Mouse (Mus musculus) neural tube, embryonic 11.5 days (tissue): ENCODE data around the gene 3110082J24Rik. TPM values are rescaled to one million over a fixed set of nuclear protein-coding genes. Genes with fewer than 3 reads are reported as not detected.

Source experiments
- ATAC-seq: fragments of 200-750 bp; cut with Nextera tagmentation; 2 replicates; pipeline ENCODE4 v1.8.0; 2017; ENCODE audit warnings: moderate number of reproducible peaks, mild to moderate bottlenecking, moderate TSS enrichment, moderate library complexity; ENCODE audit not compliant: insufficient read depth, low FRiP score, low TSS enrichment
- DNase-seq: peaks from one replicate; pipeline ENCODE4 v3.0.0-alpha.2; 2015; ENCODE audit warnings: low spot score
- H3K27ac ChIP-seq: fragments of 300-500 bp; sonication (generic); 2 replicates; pipeline ENCODE4 v1.5.1; 2014; ENCODE audit warnings: low read depth, mild to moderate bottlenecking, low read length
- H3K27me3 ChIP-seq: fragments of 300-500 bp; sonication (generic); 2 replicates; pipeline ENCODE4 v1.6.1; 2014; ENCODE audit warnings: mild to moderate bottlenecking, low read length, mixed read lengths; ENCODE audit not compliant: control insufficient read depth, insufficient read depth
- H3K36me3 ChIP-seq: fragments of 300-500 bp; sonication (generic); 2 replicates; pipeline ENCODE4 v1.6.1; 2014; ENCODE audit warnings: mild to moderate bottlenecking, low read length, moderate library complexity, mixed read lengths; ENCODE audit not compliant: control insufficient read depth, insufficient read depth
- H3K4me1 ChIP-seq: fragments of 300-500 bp; sonication (generic); 2 replicates; pipeline ENCODE4 v1.6.1; 2014; ENCODE audit warnings: low read length, mixed read lengths; ENCODE audit not compliant: control insufficient read depth, insufficient read depth
- H3K4me2 ChIP-seq: fragments of 300-500 bp; sonication (generic); 2 replicates; pipeline ENCODE4 v1.6.1; 2014; ENCODE audit warnings: low read depth, mild to moderate bottlenecking, moderate library complexity
- H3K4me3 ChIP-seq: fragments of 300-500 bp; sonication (generic); 2 replicates; pipeline ENCODE4 v1.5.1; 2014; ENCODE audit warnings: low read depth, low read length
- H3K9ac ChIP-seq: fragments of 300-500 bp; sonication (generic); 2 replicates; pipeline ENCODE4 v1.6.1; 2014; ENCODE audit warnings: mild to moderate bottlenecking, low read length
- H3K9me3 ChIP-seq: fragments of 300-500 bp; sonication (generic); 2 replicates; pipeline ENCODE4 v1.6.1; 2016; ENCODE audit warnings: low read length; ENCODE audit not compliant: control insufficient read depth
- WGBS: fragments of 180-500 bp; shearing (Covaris S2); extraction: QIAGEN DNeasy Blood & Tissue Kit; methylation state at CpG from one replicate; pipeline ENCODE4 v1.1.7; 2014; 5-methylcytosine and 5-hydroxymethylcytosine counted together
- polyA plus RNA-seq: library from polyadenylated mRNA; unstranded; fragments of >200 nt; fragmentation: Nextera tagmentation; extraction: Ambion mirVana; gene quantifications from 2 replicates; pipeline ENCODE4 v1.2.1, GENCODE M21; 2014

Gene 3110082J24Rik
- polyA plus RNA-seq, 1 experiment from 2014 or later: 2.1 TPM

GRCm38 (mm10) chr5:30112533-30113068 lies 6.7 kb upstream of the 3110082J24Rik start:
- Histone ChIP-seq H3K4me2 (no peak overlapping the region), H3K4me3 (no peak overlapping the region), H3K27ac (no peak overlapping the region), H3K36me3 (0 out of 2 replicates have a peak, but pooled peaks cover 2% of the 10 kb centered on the region), H3K27me3 (peaks cover 16% of the 10 kb centered on the region), H3K9me3 (no peaks in the 10 kb centered on the region), H3K9ac (no peak overlapping the region), H3K4me1 (peaks cover 28% of the 10 kb centered on the region)
- no peak for DNase-seq
- 85% methylated on average over 3 of the region's 3 CpGs for WGBS
- no peak for ATAC-seq

- Histone ChIP-seq H3K27ac (no peak overlapping the region), H3K4me1 (peaks cover 36% of the 10 kb centered on the region), H3K9ac (no peak overlapping the region), H3K4me2 (peak overlapping the region; percentile 40), H3K9me3 (no peaks in the 10 kb centered on the region), H3K36me3 (no peaks in the 10 kb centered on the region), H3K27me3 (peaks cover 17% of the 10 kb centered on the region), H3K4me3 (no peak overlapping the region)
- WGBS: 72% methylated on average over 3 of the region's 3 CpGs
- no peak for ATAC-seq
- DNase-seq: no peak
Observed at GRCm38 (mm10) chr5:30111771-30112170, 5.9 kb upstream of the 3110082J24Rik start.

- peak overlapping the region; percentile 9 for H3K4me3 ChIP-seq
- H3K4me1 ChIP-seq: peaks cover 42% of the 10 kb centered on the region
- 1% methylated on average over 18 of the region's 18 CpGs for WGBS
- H3K27me3 ChIP-seq: peaks cover 21% of the 10 kb centered on the region
- ATAC-seq (peak; percentile 14; the same call in 1 of the 2 replicates), DNase-seq (peak; percentile 85)
- no peaks in the 10 kb centered on the region for H3K36me3 ChIP-seq
- H3K9me3 ChIP-seq: no peaks in the 10 kb centered on the region
- peak overlapping the region; percentile 40; the same call in 1 of the 2 replicates for H3K9ac ChIP-seq
- H3K4me2 ChIP-seq: peak overlapping the region; percentile 40
- peak overlapping the region; percentile 34 for H3K27ac ChIP-seq
Observed at GRCm38 (mm10) chr5:30111126-30111525, 5.2 kb upstream of the 3110082J24Rik start.

- H3K9me3 ChIP-seq: no peaks in the 10 kb centered on the region
- peak overlapping the region; percentile 9 for H3K4me3 ChIP-seq
- peak overlapping the region; percentile 40; the same call in 1 of the 2 replicates for H3K9ac ChIP-seq
- ATAC-seq (no peak), DNase-seq (peak; percentile 63)
- H3K27ac ChIP-seq: peak overlapping the region; percentile 34
- peak overlapping the region; percentile 40 for H3K4me2 ChIP-seq
- peaks cover 45% of the 10 kb centered on the region for H3K4me1 ChIP-seq
- 2% methylated on average over 21 of the region's 22 CpGs for WGBS
- H3K36me3 ChIP-seq: no peaks in the 10 kb centered on the region
- peaks cover 28% of the 10 kb centered on the region for H3K27me3 ChIP-seq
Observed at GRCm38 (mm10) chr5:30110371-30111060, 4.6 kb upstream of the 3110082J24Rik start.

GRCm38 (mm10) chr5:30109899-30110298 lies 4.0 kb upstream of the 3110082J24Rik start:
- Histone ChIP-seq H3K9me3 (no peaks in the 10 kb centered on the region), H3K27ac (no peak overlapping the region), H3K4me3 (no peak overlapping the region), H3K27me3 (peaks cover 32% of the 10 kb centered on the region), H3K36me3 (no peaks in the 10 kb centered on the region), H3K9ac (no peak overlapping the region), H3K4me2 (no peak overlapping the region; the same call in 1 of the 2 replicates), H3K4me1 (peaks cover 45% of the 10 kb centered on the region)
- no peak for ATAC-seq
- 38% methylated on average over 2 of the region's 2 CpGs for WGBS
- DNase-seq: no peak

- Histone ChIP-seq H3K4me3 (no peak overlapping the region), H3K36me3 (no peaks in the 10 kb centered on the region), H3K9me3 (no peaks in the 10 kb centered on the region), H3K27ac (no peak overlapping the region; the same call in 1 of the 2 replicates), H3K4me2 (peak overlapping the region; percentile 88; the same call in 1 of the 2 replicates), H3K4me1 (peaks cover 45% of the 10 kb centered on the region), H3K27me3 (peaks cover 24% of the 10 kb centered on the region), H3K9ac (no peak overlapping the region)
- ATAC-seq: no peak
- no peak for DNase-seq
- WGBS: 63% methylated on average over 6 of the region's 6 CpGs
Observed at GRCm38 (mm10) chr5:30108233-30108632, 2.3 kb upstream of the 3110082J24Rik start.

- Histone ChIP-seq H3K27me3 (peaks cover 18% of the 10 kb centered on the region), H3K36me3 (no peaks in the 10 kb centered on the region), H3K9me3 (no peaks in the 10 kb centered on the region), H3K9ac (peak overlapping the region; percentile 11), H3K4me1 (peaks cover 45% of the 10 kb centered on the region), H3K4me3 (no peak overlapping the region), H3K4me2 (peak overlapping the region; percentile 88), H3K27ac (peak overlapping the region; percentile 62)
- WGBS: 6% methylated on average over 5 of the region's 5 CpGs
- ATAC-seq (no peak), DNase-seq (peak; percentile 58)
Observed at GRCm38 (mm10) chr5:30107611-30108041, 1.7 kb upstream of the 3110082J24Rik start.

GRCm38 (mm10) chr5:30107186-30107585 lies 1.3 kb upstream of the 3110082J24Rik start:
- Histone ChIP-seq H3K27me3 (peaks cover 18% of the 10 kb centered on the region), H3K4me2 (peak overlapping the region; percentile 88), H3K4me1 (peaks cover 45% of the 10 kb centered on the region), H3K4me3 (peak overlapping the region; percentile 53; the same call in 1 of the 2 replicates), H3K36me3 (no peaks in the 10 kb centered on the region), H3K9me3 (no peaks in the 10 kb centered on the region), H3K27ac (peak overlapping the region; percentile 62), H3K9ac (no peak overlapping the region; the same call in 1 of the 2 replicates)
- WGBS: 4% methylated on average over 7 of the region's 7 CpGs
- DNase-seq (peak; percentile 81), ATAC-seq (peak; percentile 58)
